Mouse (Mus musculus) liver, embryonic 14.5 days (tissue): ENCODE data around the gene Golga7b.

Experiments
- CTCF ChIP-seq: IDR thresholded peaks from 2 replicates; pipeline ENCODE4 v1.5.1; 2016; ENCODE audit warnings: antibody characterized with exemption, low read depth, control low read depth
- EP300 ChIP-seq: IDR thresholded peaks from 2 replicates; pipeline ENCODE4 v1.6.1; 2016; ENCODE audit warnings: antibody characterized with exemption, low read depth

DNA sequence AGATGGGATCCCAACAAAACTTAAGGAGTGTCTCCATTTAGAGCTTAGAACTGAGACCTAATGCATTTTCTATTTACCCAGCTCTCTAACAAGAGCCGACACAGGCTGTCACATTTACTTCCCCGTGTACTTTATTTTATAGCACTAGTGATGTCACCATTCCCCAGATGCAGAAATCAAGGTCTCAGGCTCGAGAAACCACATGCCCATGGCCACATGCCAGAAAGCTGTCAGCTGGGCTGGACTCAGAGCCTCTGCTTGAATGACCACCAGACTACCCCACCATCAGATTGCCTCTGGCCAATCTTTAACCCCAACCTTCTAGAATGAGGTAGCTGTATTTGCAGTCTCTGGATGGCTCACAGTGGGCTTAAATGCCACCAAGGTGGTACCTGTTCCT is 4.0 kb upstream of the Golga7b start:
- TF ChIP-seq CTCF, result no peak
- TF ChIP-seq EP300, result no peak
